Mouse (Mus musculus): ENCODE results near the gene Igf2bp1. TPM values are rescaled to one million over a fixed set of nuclear protein-coding genes. Genes with fewer than 3 reads are reported as not detected.
A peak's percentile ranks its signal among the peaks of the same experiment; 100 is the strongest.

The Igf2bp1 gene
- total RNA-seq, 1 experiment, result 354 TPM

DNA sequence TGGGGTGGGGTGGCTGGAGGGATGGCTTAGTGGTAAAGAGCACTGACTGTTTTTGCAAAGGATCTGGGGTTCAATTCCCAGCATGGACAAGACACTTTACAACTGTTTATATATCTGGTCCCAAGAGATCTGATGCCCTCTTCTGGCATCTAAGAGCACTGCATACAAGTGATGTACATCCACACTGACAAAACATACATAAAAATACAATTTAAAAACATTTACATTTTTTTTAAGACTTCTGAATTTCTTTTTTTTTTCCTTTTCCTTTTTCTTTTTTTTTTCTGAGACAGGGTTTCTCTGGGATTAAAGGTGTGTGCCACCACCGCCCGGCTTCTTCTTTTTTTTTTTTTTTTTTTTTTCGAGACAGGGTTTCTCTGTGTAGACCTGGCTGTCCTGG is 27.5 kb upstream of the Igf2bp1 start:
- H3K9ac ChIP-seq (ENCODE audit: insufficient read depth, low read depth, low read length, poor library complexity, severe bottlenecking), result no peak overlapping the region
- H3K9me3 ChIP-seq (ENCODE audit: control insufficient read depth, insufficient read depth, low read depth, low read length), result no peaks in the 10 kb centered on the region
- in situ Hi-C loops (cut with MboI; ENCODE audit: low sequenced_read_pairs in 2 of 2, unreplicated experiment in 2 of 2), result no loop called here
- no peaks in the 10 kb centered on the region for H3K36me3 ChIP-seq (ENCODE audit: control insufficient read depth, insufficient read depth, low read length, poor library complexity, severe bottlenecking)
- H3K4me3 ChIP-seq (ENCODE audit: insufficient read depth in 1 of 2, low read depth in 1 of 2, low read length in 2 of 2, poor library complexity in 1 of 2, severe bottlenecking in 1 of 2), result no peak overlapping the region; a peak in 1 of 4 replicates
- H3K4me1 ChIP-seq (ENCODE audit: control insufficient read depth in 2 of 2, insufficient read depth in 2 of 2, low read length in 2 of 2, poor library complexity in 1 of 2), result peaks cover 0 to 2% of the 10 kb centered on the region in 2 experiments; a peak in 1 of 4 replicates
- no peak overlapping the region for H3K27ac ChIP-seq (ENCODE audit: insufficient read depth, low read depth, low read length, poor library complexity, severe bottlenecking)
- DNase-seq (ENCODE audit: low read depth, low spot score), result no peak
- TF ChIP-seq ZC3H11A (IDR thresholded peaks at IDR 0.05; ENCODE audit: borderline replicate concordance, low read depth, low read length) (no peak; the same call in 1 of the 2 replicates), HCFC1 (IDR thresholded peaks at IDR 0.05; ENCODE audit: borderline replicate concordance, insufficient read depth, low read length) (no peak), MAFK (IDR thresholded peaks at IDR 0.05; ENCODE audit: insufficient read depth, low read depth, low read length) (no peak), CHD2 (IDR thresholded peaks at IDR 0.05; ENCODE audit: low read depth, low read length) (no peak), ZNF384 (IDR thresholded peaks at IDR 0.05; ENCODE audit: low read depth, low read length) (peak; percentile 86)

DNA sequence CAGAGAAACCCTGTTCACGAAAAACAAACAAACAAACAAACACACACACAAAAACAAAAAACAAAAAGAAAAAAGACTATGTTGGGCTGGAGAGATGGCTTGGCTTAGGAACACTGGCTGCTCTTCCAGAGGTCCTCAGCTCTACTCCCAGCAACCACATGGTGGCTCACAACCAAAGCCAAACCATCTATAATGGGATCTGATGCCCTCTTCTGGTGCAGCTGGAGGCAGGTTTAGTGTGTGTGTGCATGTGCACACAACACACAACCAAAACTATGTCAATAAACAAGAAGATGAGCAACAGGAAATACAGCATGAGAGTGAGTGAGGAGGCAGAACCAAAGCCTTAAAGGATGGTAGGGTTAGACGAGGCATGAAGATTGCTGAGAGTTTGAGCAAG is 26.0 kb upstream of the Igf2bp1 start:
- no peak overlapping the region for H3K4me3 ChIP-seq (ENCODE audit: insufficient read depth in 1 of 2, low read depth in 1 of 2, low read length in 2 of 2, poor library complexity in 1 of 2, severe bottlenecking in 1 of 2)
- no peak for TF ChIP-seq ZNF384 (IDR thresholded peaks at IDR 0.05; ENCODE audit: low read depth, low read length)
- no peak overlapping the region for H3K9ac ChIP-seq (ENCODE audit: insufficient read depth, low read depth, low read length, poor library complexity, severe bottlenecking)
- peaks cover 0 to 2% of the 10 kb centered on the region in 2 experiments; a peak in 1 of 4 replicates for H3K4me1 ChIP-seq (ENCODE audit: control insufficient read depth in 2 of 2, insufficient read depth in 2 of 2, low read length in 2 of 2, poor library complexity in 1 of 2)
- DNase-seq (ENCODE audit: low read depth, low spot score), result no peak
- no peaks in the 10 kb centered on the region for H3K36me3 ChIP-seq (ENCODE audit: control insufficient read depth, insufficient read depth, low read length, poor library complexity, severe bottlenecking)
- in situ Hi-C loops (cut with MboI; ENCODE audit: low sequenced_read_pairs in 2 of 2, unreplicated experiment in 2 of 2), result no loop called here
- H3K27ac ChIP-seq (ENCODE audit: insufficient read depth, low read depth, low read length, poor library complexity, severe bottlenecking), result no peak overlapping the region
- H3K9me3 ChIP-seq (ENCODE audit: control insufficient read depth, insufficient read depth, low read depth, low read length), result no peaks in the 10 kb centered on the region

GRCm38 (mm10) chr11:96030571-96030970 is 24.8 kb upstream of the Igf2bp1 start:
- no peak for DNase-seq (ENCODE audit: low read depth, low spot score)
- H3K9ac ChIP-seq (ENCODE audit: insufficient read depth, low read depth, low read length, poor library complexity, severe bottlenecking), result no peak overlapping the region
- no peaks in the 10 kb centered on the region for H3K36me3 ChIP-seq (ENCODE audit: control insufficient read depth, insufficient read depth, low read length, poor library complexity, severe bottlenecking)
- H3K27ac ChIP-seq (ENCODE audit: insufficient read depth, low read depth, low read length, poor library complexity, severe bottlenecking), result no peak overlapping the region
- H3K9me3 ChIP-seq (ENCODE audit: control insufficient read depth, insufficient read depth, low read depth, low read length), result no peaks in the 10 kb centered on the region
- no peak for TF ChIP-seq ZC3H11A (IDR thresholded peaks at IDR 0.05; ENCODE audit: borderline replicate concordance, low read depth, low read length)
- TF ChIP-seq CHD2 (IDR thresholded peaks at IDR 0.05; ENCODE audit: low read depth, low read length), result no peak
- no peak for TF ChIP-seq MAFK (IDR thresholded peaks at IDR 0.05; ENCODE audit: insufficient read depth, low read depth, low read length)
- no peak for TF ChIP-seq ZNF384 (IDR thresholded peaks at IDR 0.05; ENCODE audit: low read depth, low read length)
- no peak for TF ChIP-seq HCFC1 (IDR thresholded peaks at IDR 0.05; ENCODE audit: borderline replicate concordance, insufficient read depth, low read length)
- H3K4me3 ChIP-seq (ENCODE audit: insufficient read depth in 1 of 2, low read depth in 1 of 2, low read length in 2 of 2, poor library complexity in 1 of 2, severe bottlenecking in 1 of 2), result no peak overlapping the region
- in situ Hi-C loops (cut with MboI; ENCODE audit: low sequenced_read_pairs in 2 of 2, unreplicated experiment in 2 of 2), result no loop called here
- H3K4me1 ChIP-seq (ENCODE audit: control insufficient read depth in 2 of 2, insufficient read depth in 2 of 2, low read length in 2 of 2, poor library complexity in 1 of 2), result peaks cover 0 to 2% of the 10 kb centered on the region in 2 experiments; a peak in 1 of 4 replicates

DNA sequence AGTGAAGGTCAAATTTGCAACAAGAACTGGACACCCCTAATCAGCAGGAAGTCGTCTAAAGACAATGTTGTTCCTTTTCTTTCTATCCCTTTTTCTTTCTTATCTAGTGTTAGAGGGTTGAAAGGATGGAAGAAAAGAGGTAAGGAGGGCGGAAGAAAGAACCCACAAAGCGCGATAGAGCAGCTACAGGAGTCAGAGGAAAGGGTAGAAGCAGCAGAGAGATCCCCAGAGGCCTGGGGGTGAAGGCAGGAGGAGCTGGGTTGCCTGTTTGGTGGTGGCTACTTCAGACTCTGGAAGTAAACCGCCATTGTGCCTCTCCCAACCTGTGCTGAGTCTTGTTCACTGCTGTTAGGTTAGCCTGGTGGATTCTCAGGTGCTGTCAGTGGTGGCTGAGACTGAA is 22.4 kb upstream of the Igf2bp1 start:
- H3K4me1 ChIP-seq (ENCODE audit: control insufficient read depth in 2 of 2, insufficient read depth in 2 of 2, low read length in 2 of 2, poor library complexity in 1 of 2), result no peaks in the 10 kb centered on the region
- no peak overlapping the region for H3K4me3 ChIP-seq (ENCODE audit: insufficient read depth in 1 of 2, low read depth in 1 of 2, low read length in 2 of 2, poor library complexity in 1 of 2, severe bottlenecking in 1 of 2)
- no peak for DNase-seq (ENCODE audit: low read depth, low spot score)
- in situ Hi-C loops (cut with MboI; ENCODE audit: low sequenced_read_pairs in 2 of 2, unreplicated experiment in 2 of 2), result no loop called here
- H3K36me3 ChIP-seq (ENCODE audit: control insufficient read depth, insufficient read depth, low read length, poor library complexity, severe bottlenecking), result no peaks in the 10 kb centered on the region
- no peaks in the 10 kb centered on the region for H3K9me3 ChIP-seq (ENCODE audit: control insufficient read depth, insufficient read depth, low read depth, low read length)
- no peak for TF ChIP-seq ZNF384 (IDR thresholded peaks at IDR 0.05; ENCODE audit: low read depth, low read length)
- TF ChIP-seq MAFK (IDR thresholded peaks at IDR 0.05; ENCODE audit: insufficient read depth, low read depth, low read length), result no peak
- no peak for TF ChIP-seq ZC3H11A (IDR thresholded peaks at IDR 0.05; ENCODE audit: borderline replicate concordance, low read depth, low read length)
- no peak for TF ChIP-seq HCFC1 (IDR thresholded peaks at IDR 0.05; ENCODE audit: borderline replicate concordance, insufficient read depth, low read length)
- no peak for TF ChIP-seq CHD2 (IDR thresholded peaks at IDR 0.05; ENCODE audit: low read depth, low read length)
- H3K27ac ChIP-seq (ENCODE audit: insufficient read depth, low read depth, low read length, poor library complexity, severe bottlenecking), result no peak overlapping the region
- H3K9ac ChIP-seq (ENCODE audit: insufficient read depth, low read depth, low read length, poor library complexity, severe bottlenecking), result no peak overlapping the region

DNA sequence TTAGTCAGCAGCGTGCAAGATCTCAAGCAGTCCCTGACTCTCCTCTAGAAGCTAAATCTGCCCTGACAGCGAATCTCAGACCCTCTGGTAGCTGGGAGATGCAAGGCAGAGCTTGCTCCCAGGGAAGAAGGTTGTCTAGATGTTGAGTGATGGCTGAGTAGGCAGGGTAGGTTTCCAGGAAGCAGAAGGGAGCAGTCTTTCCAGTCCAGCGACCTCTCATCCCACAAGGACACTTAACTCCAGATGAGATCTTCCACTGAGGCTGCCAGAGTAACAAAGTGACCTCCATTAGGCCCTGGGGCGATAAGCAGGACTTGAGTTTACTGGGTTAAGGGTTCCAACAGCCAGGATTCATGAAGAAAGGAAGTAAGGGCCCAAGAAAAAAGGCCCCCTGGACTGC is 14.9 kb upstream of the Igf2bp1 start:
- in situ Hi-C loops (cut with MboI; ENCODE audit: low sequenced_read_pairs in 2 of 2, unreplicated experiment in 2 of 2), result no loop called here
- TF ChIP-seq CHD2 (IDR thresholded peaks at IDR 0.05; ENCODE audit: low read depth, low read length), result no peak
- TF ChIP-seq ZC3H11A (IDR thresholded peaks at IDR 0.05; ENCODE audit: borderline replicate concordance, low read depth, low read length), result no peak
- no peak for TF ChIP-seq MAFK (IDR thresholded peaks at IDR 0.05; ENCODE audit: insufficient read depth, low read depth, low read length)
- no peak for TF ChIP-seq HCFC1 (IDR thresholded peaks at IDR 0.05; ENCODE audit: borderline replicate concordance, insufficient read depth, low read length)
- TF ChIP-seq ZNF384 (IDR thresholded peaks at IDR 0.05; ENCODE audit: low read depth, low read length), result no peak
- Histone ChIP-seq H3K4me1 (ENCODE audit: control insufficient read depth in 2 of 2, insufficient read depth in 2 of 2, low read length in 2 of 2, poor library complexity in 1 of 2) (peaks cover 3 to 30% of the 10 kb centered on the region in 2 experiments; a peak in 3 of 4 replicates), H3K4me3 (ENCODE audit: insufficient read depth in 1 of 2, low read depth in 1 of 2, low read length in 2 of 2, poor library complexity in 1 of 2, severe bottlenecking in 1 of 2) (no peak overlapping the region), H3K27ac (ENCODE audit: insufficient read depth, low read depth, low read length, poor library complexity, severe bottlenecking) (peak overlapping the region; percentile 49; the same call in 1 of the 2 replicates), H3K36me3 (ENCODE audit: control insufficient read depth, insufficient read depth, low read length, poor library complexity, severe bottlenecking) (no peaks in the 10 kb centered on the region), H3K9ac (ENCODE audit: insufficient read depth, low read depth, low read length, poor library complexity, severe bottlenecking) (no peak overlapping the region), H3K9me3 (ENCODE audit: control insufficient read depth, insufficient read depth, low read depth, low read length) (no peaks in the 10 kb centered on the region)
- DNase-seq (ENCODE audit: low read depth, low spot score), result no peak

Measured in ES-E14 (cell line).